ENCODE assay signal across 14 mouse cellular contexts in genomic region chr8:121175540-121176090, GRCm38 (mm10). TPM values are rescaled to one million over a fixed set of nuclear protein-coding genes. Genes with fewer than 3 reads are reported as not detected.
DNase-seq lines count a peak whose midpoint lies in the region; ATAC-seq lines count a peak whose summit lies in the region.
"Had no signal": no experiment of that assay in that cellular context is flagged by ENCODE, and none has a peak within 500 bp of the region (broad histone marks: within the 10 kb centered on the region; RNA-seq: fewer than 3 reads in every experiment).

No protein-coding gene starts in this region.

- intact Hi-C loops in heart, postnatal 25 days (cut with DNase I) = no loop called here

- peaks cover 5% of the 10 kb centered on the region; the same call in 1 of the 2 replicates for H3K27me3 ChIP-seq in heart, embryonic 10.5 days (ENCODE audit: insufficient read depth, poor library complexity, severe bottlenecking)
- peaks cover 31% of the 10 kb centered on the region for H3K27me3 ChIP-seq in neural tube, embryonic 13.5 days
- H3K27me3 ChIP-seq in neural tube, embryonic 15.5 days (replicated peaks) = peaks cover 7% of the 10 kb centered on the region
- no peaks in the 10 kb centered on the region for H3K27me3 ChIP-seq in stomach, embryonic 16.5 days (ENCODE audit: control insufficient read depth, insufficient read depth, low read length)
- H3K27me3 ChIP-seq: stomach, embryonic 15.5 days had no signal

- H3K9me3 ChIP-seq in heart, embryonic 10.5 days = no peaks in the 10 kb centered on the region
- H3K9me3 ChIP-seq in neural tube, embryonic 13.5 days = no peaks in the 10 kb centered on the region
- H3K9me3 ChIP-seq in neural tube, embryonic 15.5 days (replicated peaks) = no peaks in the 10 kb centered on the region
- no peaks in the 10 kb centered on the region for H3K9me3 ChIP-seq in stomach, embryonic 16.5 days (replicated peaks; ENCODE audit: control insufficient read depth, low read length)
- H3K9me3 ChIP-seq: forebrain, embryonic 13.5 days; heart, embryonic 13.5 days; stomach, embryonic 15.5 days had no signal

- no peak overlapping the region for H3K4me3 ChIP-seq in heart, embryonic 10.5 days
- H3K4me3 ChIP-seq in neural tube, embryonic 13.5 days = no peak overlapping the region
- H3K4me3 ChIP-seq in neural tube, embryonic 15.5 days (replicated peaks) = no peak overlapping the region
- H3K4me3 ChIP-seq in stomach, embryonic 16.5 days (replicated peaks; ENCODE audit: low read length) = no peak overlapping the region
- H3K4me3 ChIP-seq: forebrain, embryonic 13.5 days; heart, embryonic 13.5 days; stomach, embryonic 15.5 days had no signal

- H3K9ac ChIP-seq in neural tube, embryonic 13.5 days = no peak overlapping the region
- H3K9ac ChIP-seq in neural tube, embryonic 15.5 days (replicated peaks) = no peak overlapping the region
- H3K9ac ChIP-seq in stomach, embryonic 16.5 days (ENCODE audit: low read length) = peak overlapping the region; percentile 35; the same call in 1 of the 2 replicates
- H3K9ac ChIP-seq: forebrain, embryonic 13.5 days; heart, embryonic 13.5 days; stomach, embryonic 15.5 days had no signal

- H3K27ac ChIP-seq in heart, embryonic 10.5 days = peak overlapping the region; percentile 71
- no peak overlapping the region for H3K27ac ChIP-seq in neural tube, embryonic 13.5 days (replicated peaks)
- no peak overlapping the region for H3K27ac ChIP-seq in neural tube, embryonic 15.5 days (replicated peaks)
- no peak overlapping the region for H3K27ac ChIP-seq in stomach, embryonic 16.5 days (ENCODE audit: low read length)
- H3K27ac ChIP-seq: forebrain, embryonic 13.5 days; heart, embryonic 13.5 days; stomach, embryonic 15.5 days had no signal

- 0 out of 2 replicates have a peak, but pooled peaks have one; percentile 18 for ATAC-seq in neural tube, embryonic 13.5 days (ENCODE audit: low read depth)
- ATAC-seq in neural tube, embryonic 15.5 days (ENCODE audit: low FRiP score) = no peak
- no peak for ATAC-seq in stomach, embryonic 16.5 days (ENCODE audit: insufficient read depth, low FRiP score)

- H3K36me3 ChIP-seq in heart, embryonic 10.5 days = no peaks in the 10 kb centered on the region
- H3K36me3 ChIP-seq in neural tube, embryonic 13.5 days = no peaks in the 10 kb centered on the region
- H3K36me3 ChIP-seq in neural tube, embryonic 15.5 days = no peaks in the 10 kb centered on the region
- no peaks in the 10 kb centered on the region for H3K36me3 ChIP-seq in stomach, embryonic 16.5 days (ENCODE audit: control insufficient read depth, insufficient read depth, low read length)
- H3K36me3 ChIP-seq: G1E; heart, embryonic 13.5 days; stomach, embryonic 15.5 days had no signal

- no peak for DNase-seq in heart, embryonic 10.5 days (ENCODE audit: low spot score)
- DNase-seq in heart, postnatal 25 days (ENCODE audit: low spot score) = no peak
- DNase-seq in kidney, postnatal 10 days = peak; percentile 71
- DNase-seq in kidney, adult 11 months = no peak
- DNase-seq in Muller cell, postnatal 12 days (ENCODE audit: inconsistent ontology term) = no peak
- DNase-seq: cerebellum, adult 11 months; liver had no signal

- 64% methylated on average over 8 of the region's 8 CpGs for WGBS in heart, embryonic 10.5 days
- whole genome bisulfite sequencing in neural tube, embryonic 13.5 days = 64% methylated on average over 8 of the region's 8 CpGs
- 66% methylated on average over 8 of the region's 8 CpGs for WGBS in neural tube, embryonic 15.5 days
- 67% methylated on average over 8 of the region's 8 CpGs for WGBS in stomach, embryonic 16.5 days

- H3K4me2 ChIP-seq in neural tube, embryonic 13.5 days = no peak overlapping the region
- H3K4me2 ChIP-seq in neural tube, embryonic 15.5 days = no peak overlapping the region
- H3K4me2 ChIP-seq in stomach, embryonic 16.5 days (ENCODE audit: low read depth, low read length) = no peak overlapping the region
- H3K4me2 ChIP-seq: forebrain, embryonic 13.5 days; heart, embryonic 13.5 days had no signal

- peaks cover 43% of the 10 kb centered on the region for H3K4me1 ChIP-seq in heart, embryonic 10.5 days
- peaks cover 21% of the 10 kb centered on the region for H3K4me1 ChIP-seq in neural tube, embryonic 13.5 days (replicated peaks)
- H3K4me1 ChIP-seq in neural tube, embryonic 15.5 days = peaks cover 20% of the 10 kb centered on the region
- 0 out of 2 replicates have a peak, but pooled peaks cover 16% of the 10 kb centered on the region for H3K4me1 ChIP-seq in stomach, embryonic 16.5 days (ENCODE audit: control insufficient read depth, insufficient read depth, low read length)

RNA-seq across cellular contexts. Expression of gene Foxl1, which starts 47.9 kb away (rescaled TPM):
- 0.53 and 2.0 TPM in 2 replicates for polyA plus RNA-seq in heart, embryonic 10.5 days (2016; fragmentation: Nextera tagmentation; extraction: Ambion mirVana)
- under 1 TPM in 1 of 2 experiments, not detected in 1; 0.16 TPM for total RNA-seq in heart, postnatal 25 days (2021)
- 0.70 and 0.84 TPM in 2 replicates for polyA plus RNA-seq in neural tube, embryonic 13.5 days (2015; fragmentation: Nextera tagmentation; extraction: Ambion mirVana)
- 0.15 and 0.51 TPM in 2 replicates for polyA plus RNA-seq in neural tube, embryonic 15.5 days (2015; fragmentation: Nextera tagmentation; extraction: Ambion mirVana)
- 3.4 and 4.0 TPM in 2 replicates for polyA plus RNA-seq in stomach, embryonic 16.5 days (2015; fragmentation: Nextera tagmentation; extraction: Ambion mirVana)
- total RNA-seq: G1E had no signal
- polyA plus RNA-seq: G1E had no signal

RNA-seq across cellular contexts. Expression of gene Foxc2, which starts 59.6 kb away (rescaled TPM):
- 12.4 and 14.8 TPM in 2 replicates for polyA plus RNA-seq in heart, embryonic 10.5 days (2016; fragmentation: Nextera tagmentation; extraction: Ambion mirVana)
- 1 to 10 TPM; 2.0 to 2.2 TPM for total RNA-seq in heart, postnatal 25 days (2021)
- 6.5 and 7.6 TPM in 2 replicates for polyA plus RNA-seq in neural tube, embryonic 13.5 days (2015; fragmentation: Nextera tagmentation; extraction: Ambion mirVana)
- 3.4 TPM in 2 replicates for polyA plus RNA-seq in neural tube, embryonic 15.5 days (2015; fragmentation: Nextera tagmentation; extraction: Ambion mirVana)
- 0.12 and 0.14 TPM in 2 replicates for polyA plus RNA-seq in stomach, embryonic 16.5 days (2015; fragmentation: Nextera tagmentation; extraction: Ambion mirVana)
- total RNA-seq: G1E had no signal
